Mouse (Mus musculus): ENCODE results near the gene Thbs1.

Gene Thbs1

GRCm38 (mm10) chr2:118113808-118114524, 2.3 kb downstream of the Thbs1 start:
- DNase-seq (ENCODE audit: low read depth, low spot score), result no peak

- no peak for DNase-seq (ENCODE audit: low read depth, low spot score)
These were observed 3.0 kb downstream of the Thbs1 start for GRCm38 (mm10) chr2:118114671-118115070.

- DNase-seq (ENCODE audit: low read depth, low spot score), result no peak
These were observed 4.0 kb downstream of the Thbs1 start for GRCm38 (mm10) chr2:118115647-118116046.

GRCm38 (mm10) chr2:118116180-118116579, 4.5 kb downstream of the Thbs1 start:
- no peak for DNase-seq (ENCODE audit: low read depth, low spot score)

- DNase-seq (ENCODE audit: low read depth, low spot score), result no peak
These were observed 5.1 kb downstream of the Thbs1 start for GRCm38 (mm10) chr2:118116754-118117290.

- DNase-seq (ENCODE audit: low read depth, low spot score), result no peak
These were observed 5.7 kb downstream of the Thbs1 start for GRCm38 (mm10) chr2:118117401-118117800.

GRCm38 (mm10) chr2:118118045-118118444, 6.4 kb downstream of the Thbs1 start:
- DNase-seq (ENCODE audit: low read depth, low spot score), result no peak

- DNase-seq (ENCODE audit: low read depth, low spot score), result no peak
These were observed 6.8 kb downstream of the Thbs1 start for GRCm38 (mm10) chr2:118118515-118118914.

GRCm38 (mm10) chr2:118119684-118120083, 8.0 kb downstream of the Thbs1 start:
- DNase-seq (ENCODE audit: low read depth, low spot score), result no peak

- DNase-seq (ENCODE audit: low read depth, low spot score), result no peak
These were observed 8.4 kb downstream of the Thbs1 start for GRCm38 (mm10) chr2:118120095-118120494.

- no peak for DNase-seq (ENCODE audit: low read depth, low spot score)
These were observed 9.1 kb downstream of the Thbs1 start for GRCm38 (mm10) chr2:118120751-118121150.

GRCm38 (mm10) chr2:118122291-118122690, 10.6 kb downstream of the Thbs1 start:
- DNase-seq (ENCODE audit: low read depth, low spot score), result no peak

- no peak for DNase-seq (ENCODE audit: low read depth, low spot score)
These were observed 12.1 kb downstream of the Thbs1 start for GRCm38 (mm10) chr2:118123743-118124142.

- no peak for DNase-seq (ENCODE audit: low read depth, low spot score)
These were observed 12.8 kb downstream of the Thbs1 start for GRCm38 (mm10) chr2:118124437-118124836.

- DNase-seq (ENCODE audit: low read depth, low spot score), result no peak
These were observed 13.7 kb downstream of the Thbs1 start for GRCm38 (mm10) chr2:118125211-118125939.

GRCm38 (mm10) chr2:118125943-118126470, 14.3 kb downstream of the Thbs1 start:
- DNase-seq (ENCODE audit: low read depth, low spot score), result no peak

GRCm38 (mm10) chr2:118127516-118128288, 16.0 kb downstream of the Thbs1 start:
- no peak for DNase-seq (ENCODE audit: low read depth, low spot score)

GRCm38 (mm10) chr2:118128313-118128712, 16.6 kb downstream of the Thbs1 start:
- DNase-seq (ENCODE audit: low read depth, low spot score), result no peak

- no peak for DNase-seq (ENCODE audit: low read depth, low spot score)
These were observed 25.4 kb downstream of the Thbs1 start for GRCm38 (mm10) chr2:118137071-118137470.

- DNase-seq (ENCODE audit: low read depth, low spot score), result no peak
These were observed 26.1 kb downstream of the Thbs1 start for GRCm38 (mm10) chr2:118137776-118138175.

GRCm38 (mm10) chr2:118139261-118139660, 27.6 kb downstream of the Thbs1 start:
- no peak for DNase-seq (ENCODE audit: low read depth, low spot score)

- no peak for DNase-seq (ENCODE audit: low read depth, low spot score)
These were observed 30.0 kb downstream of the Thbs1 start for GRCm38 (mm10) chr2:118141651-118142050.
